33 mouse cellular contexts compared by ENCODE assay signal in genomic region chr3:60111135-60111710, GRCm38 (mm10). TPM values are rescaled to one million over a fixed set of nuclear protein-coding genes. Genes with fewer than 3 reads are reported as not detected.
A peak's percentile ranks its signal among the peaks of the same experiment; 100 is the strongest.
DNase-seq lines count a peak whose midpoint lies in the region; ATAC-seq and TF ChIP-seq lines count a peak whose summit lies in the region.
"Had no signal": no experiment of that assay in that cellular context is flagged by ENCODE, and none has a peak within 500 bp of the region (broad histone marks: within the 10 kb centered on the region; RNA-seq: fewer than 3 reads in every experiment).

No protein-coding gene starts in this region.

- no peak overlapping the region for H3K4me3 ChIP-seq in midbrain, embryonic 11.5 days (ENCODE audit: low read depth, low read length)
- H3K4me3 ChIP-seq in midbrain, embryonic 14.5 days (replicated peaks; ENCODE audit: low read depth, low read length): no peak overlapping the region
- no peak overlapping the region for H3K4me3 ChIP-seq in kidney, embryonic 14.5 days (ENCODE audit: low read length)
- H3K4me3 ChIP-seq in hindbrain, postnatal 0 days (ENCODE audit: low read length): no peak overlapping the region
- H3K4me3 ChIP-seq: forebrain, embryonic 12.5 days; heart, embryonic 13.5 days; hindbrain, embryonic 10.5 days; hindbrain, embryonic 15.5 days; layer of hippocampus, adult 2 months; neural tube, embryonic 13.5 days had no signal

- no peaks in the 10 kb centered on the region for H3K27me3 ChIP-seq in midbrain, embryonic 11.5 days (ENCODE audit: control insufficient read depth, insufficient read depth, low read length)
- no peaks in the 10 kb centered on the region for H3K27me3 ChIP-seq in midbrain, embryonic 14.5 days (ENCODE audit: control insufficient read depth, insufficient read depth, low read length)
- H3K27me3 ChIP-seq in kidney, embryonic 14.5 days (ENCODE audit: control insufficient read depth, insufficient read depth, low read length): no peaks in the 10 kb centered on the region
- H3K27me3 ChIP-seq in hindbrain, postnatal 0 days (ENCODE audit: insufficient read depth, low read length): no peaks in the 10 kb centered on the region
- H3K27me3 ChIP-seq: forebrain, embryonic 12.5 days; heart, embryonic 13.5 days; hindbrain, embryonic 15.5 days; neural tube, embryonic 13.5 days had no signal

- 91% methylated on average over 4 of the region's 4 CpGs for WGBS in midbrain, embryonic 11.5 days
- 88% methylated on average over 4 of the region's 4 CpGs for WGBS in midbrain, embryonic 14.5 days
- WGBS in kidney, embryonic 14.5 days: 91% methylated on average over 4 of the region's 4 CpGs
- WGBS in hindbrain, postnatal 0 days: 91% methylated on average over 4 of the region's 4 CpGs

- H3K36me3 ChIP-seq in midbrain, embryonic 11.5 days (ENCODE audit: control insufficient read depth, insufficient read depth, low read length): no peaks in the 10 kb centered on the region
- no peaks in the 10 kb centered on the region for H3K36me3 ChIP-seq in midbrain, embryonic 14.5 days (ENCODE audit: control insufficient read depth, insufficient read depth, low read length)
- no peaks in the 10 kb centered on the region for H3K36me3 ChIP-seq in kidney, embryonic 14.5 days (ENCODE audit: control insufficient read depth, insufficient read depth, low read length)
- H3K36me3 ChIP-seq in hindbrain, postnatal 0 days (ENCODE audit: insufficient read depth, low read length): no peaks in the 10 kb centered on the region
- H3K36me3 ChIP-seq: forebrain, embryonic 12.5 days; heart, embryonic 13.5 days; hindbrain, embryonic 10.5 days; hindbrain, embryonic 15.5 days; neural tube, embryonic 13.5 days had no signal

- no peak overlapping the region for H3K4me2 ChIP-seq in midbrain, embryonic 11.5 days
- no peak overlapping the region for H3K4me2 ChIP-seq in midbrain, embryonic 14.5 days (ENCODE audit: low read length)
- H3K4me2 ChIP-seq in kidney, embryonic 14.5 days (replicated peaks; ENCODE audit: low read depth, low read length): no peak overlapping the region
- H3K4me2 ChIP-seq in hindbrain, postnatal 0 days (ENCODE audit: low read depth, low read length): no peak overlapping the region
- H3K4me2 ChIP-seq: forebrain, embryonic 12.5 days; heart, embryonic 13.5 days; hindbrain, embryonic 15.5 days; neural tube, embryonic 13.5 days had no signal

- no peak for TF ChIP-seq CTCF in hindbrain, postnatal 0 days (IDR thresholded peaks at IDR 0.05; ENCODE audit: low read depth)

- H3K4me1 ChIP-seq in midbrain, embryonic 11.5 days (ENCODE audit: control insufficient read depth, insufficient read depth, low read length): no peaks in the 10 kb centered on the region
- H3K4me1 ChIP-seq in midbrain, embryonic 14.5 days (ENCODE audit: control insufficient read depth, insufficient read depth, low read length): no peaks in the 10 kb centered on the region
- no peaks in the 10 kb centered on the region for H3K4me1 ChIP-seq in kidney, embryonic 14.5 days (ENCODE audit: control insufficient read depth, insufficient read depth, low read length)
- H3K4me1 ChIP-seq in hindbrain, postnatal 0 days (ENCODE audit: insufficient read depth, low read length): no peaks in the 10 kb centered on the region
- H3K4me1 ChIP-seq: forebrain, embryonic 12.5 days; heart, embryonic 13.5 days; hindbrain, embryonic 10.5 days; hindbrain, embryonic 15.5 days; neural tube, embryonic 13.5 days had no signal

- no peak overlapping the region for H3K9ac ChIP-seq in midbrain, embryonic 11.5 days (ENCODE audit: low read length)
- H3K9ac ChIP-seq in midbrain, embryonic 14.5 days (replicated peaks; ENCODE audit: low read length): no peak overlapping the region
- no peak overlapping the region for H3K9ac ChIP-seq in kidney, embryonic 14.5 days (ENCODE audit: low read depth, low read length)
- H3K9ac ChIP-seq in hindbrain, postnatal 0 days (replicated peaks; ENCODE audit: low read length): no peak overlapping the region
- H3K9ac ChIP-seq: forebrain, embryonic 12.5 days; heart, embryonic 13.5 days; hindbrain, embryonic 15.5 days; liver, embryonic 14.5 days; neural tube, embryonic 13.5 days had no signal

- H3K9me3 ChIP-seq in midbrain, embryonic 11.5 days (ENCODE audit: control insufficient read depth, low read length): no peaks in the 10 kb centered on the region
- no peaks in the 10 kb centered on the region for H3K9me3 ChIP-seq in midbrain, embryonic 14.5 days (ENCODE audit: control insufficient read depth, low read length)
- H3K9me3 ChIP-seq in kidney, embryonic 14.5 days (ENCODE audit: control insufficient read depth, low read length): no peaks in the 10 kb centered on the region
- no peaks in the 10 kb centered on the region for H3K9me3 ChIP-seq in hindbrain, postnatal 0 days (ENCODE audit: low read length)
- H3K9me3 ChIP-seq: forebrain, embryonic 12.5 days; heart, embryonic 13.5 days; hindbrain, embryonic 10.5 days; hindbrain, embryonic 15.5 days; neural tube, embryonic 13.5 days had no signal

- no peak overlapping the region for H3K27ac ChIP-seq in midbrain, embryonic 11.5 days (ENCODE audit: low read depth, low read length)
- H3K27ac ChIP-seq in midbrain, embryonic 14.5 days (replicated peaks; ENCODE audit: low read depth, low read length): no peak overlapping the region
- H3K27ac ChIP-seq in kidney, embryonic 14.5 days (ENCODE audit: low read depth, low read length): no peak overlapping the region
- no peak overlapping the region for H3K27ac ChIP-seq in hindbrain, postnatal 0 days
- H3K27ac ChIP-seq: forebrain, embryonic 12.5 days; heart, embryonic 13.5 days; hindbrain, embryonic 10.5 days; hindbrain, embryonic 15.5 days; layer of hippocampus, adult 2 months; liver, embryonic 14.5 days; macrophage; neural tube, embryonic 13.5 days had no signal

- ATAC-seq in midbrain, embryonic 11.5 days (ENCODE audit: low FRiP score): no peak
- no peak for ATAC-seq in midbrain, embryonic 14.5 days (ENCODE audit: low FRiP score, low TSS enrichment)
- peak; percentile 51 to 53; a peak in 3 of 4 replicates for ATAC-seq in hematopoietic stem cell, adult 5-6 weeks (replicated peaks in 1 of 2; ENCODE audit: insufficient read depth in 1 of 2, low FRiP score in 2 of 2, low TSS enrichment in 1 of 2, low read depth in 1 of 2, poor library complexity in 2 of 2, severe bottlenecking in 2 of 2)
- ATAC-seq in kidney, embryonic 14.5 days (ENCODE audit: low FRiP score, low TSS enrichment): no peak
- no peak for ATAC-seq in hindbrain, postnatal 0 days
- ATAC-seq: CD4-positive, CD25-positive, alpha-beta regulatory T cell, adult 4 months; intestine, postnatal 0 days had no signal

- DNase-seq in adrenal gland, adult (ENCODE audit: inconsistent age in 2 of 2, low spot score in 1 of 2): peak; percentile 12 to 53
- no peak for DNase-seq in adrenal gland, adult 18-20 months (ENCODE audit: low spot score in 2 of 2)
- peak; percentile 19 for DNase-seq in midbrain, embryonic 11.5 days (ENCODE audit: low spot score, missing footprints)
- no peak for DNase-seq in midbrain, embryonic 14.5 days
- no peak for DNase-seq in urinary bladder, postnatal 14 days (ENCODE audit: low spot score)
- no peak for DNase-seq in hindbrain, postnatal 0 days (ENCODE audit: low spot score)
- DNase-seq: cerebellum, adult 11-12 months; cerebellum, postnatal 10 days; gastrocnemius, postnatal 10 days; heart, postnatal 10 days; kidney, postnatal 36 days; left cerebral cortex, postnatal 4 days; lung, adult 2 months; lung, postnatal 10 days; right cerebral cortex, postnatal 4 days; thymus, adult 2 months; thymus, postnatal 36 days had no signal

RNA-seq across cellular contexts. Expression of gene Sucnr1, which starts 29.6 kb away (rescaled TPM):
- 1 to 10 TPM in 1 of 2 experiments, not detected in 1; 6.5 TPM for total RNA-seq in adrenal gland, adult 18-20 months (2021)
- polyA plus RNA-seq in midbrain, embryonic 11.5 days (2014; fragmentation: Nextera tagmentation; extraction: Ambion mirVana): 0.14 and 0.18 TPM in 2 replicates
- not detected in 2 replicates for polyA plus RNA-seq in midbrain, embryonic 14.5 days (2014; fragmentation: Nextera tagmentation; extraction: Ambion mirVana)
- not detected in 2 replicates for total RNA-seq in hematopoietic stem cell, adult 5-6 weeks (2017)
- polyA plus RNA-seq in kidney, embryonic 14.5 days (2014; fragmentation: Nextera tagmentation; extraction: Ambion mirVana): 1.4 and 1.8 TPM in 2 replicates
- not detected in 2 replicates for total RNA-seq in hindbrain, postnatal 0 days (2014; rRNA removed)
- polyA plus RNA-seq in hindbrain, postnatal 0 days (2015; fragmentation: Nextera tagmentation; extraction: Ambion mirVana): 0.11 TPM in 2 replicates
- total RNA-seq: heart, adult 8-10 months; layer of hippocampus, adult 2 months; layer of hippocampus, postnatal 14 days; left cerebral cortex, adult 8-10 months; left cerebral cortex, postnatal 4 days had no signal
- polyA plus RNA-seq: CD4-positive, CD25-positive, alpha-beta regulatory T cell, adult 4 months; forebrain, embryonic 12.5 days; heart, embryonic 13.5 days; hindbrain, embryonic 15.5 days; macrophage; midbrain, embryonic 16.5 days; neural tube, embryonic 13.5 days had no signal

Comparison
In these comparisons a context has a peak if more than half of its experiments do, and no peak if none do; other contexts are left out.
1. DNase-seq: peak in adrenal gland, adult (2 of 2) and midbrain, embryonic 11.5 days (single experiment); none in adrenal gland, adult 18-20 months (0 of 2), midbrain, embryonic 14.5 days (single experiment), urinary bladder, postnatal 14 days (single experiment) and hindbrain, postnatal 0 days (single experiment).
2. ATAC-seq: peak in hematopoietic stem cell, adult 5-6 weeks (2 of 2); none in midbrain, embryonic 11.5 days (single experiment), midbrain, embryonic 14.5 days (single experiment), kidney, embryonic 14.5 days (single experiment) and hindbrain, postnatal 0 days (single experiment).